Mouse (Mus musculus): ENCODE results near the gene Arpc5l. TPM values are rescaled to one million over a fixed set of nuclear protein-coding genes. Genes with fewer than 3 reads are reported as not detected.
"Not testable (repeated sequence)": the region's sequence is repeated elsewhere in the genome, so short reads cannot be mapped to it uniquely, and the experiment has no call there.

Arpc5l gene
- total RNA-seq, 1 experiment from 2014 or later, result 126 TPM

DNA sequence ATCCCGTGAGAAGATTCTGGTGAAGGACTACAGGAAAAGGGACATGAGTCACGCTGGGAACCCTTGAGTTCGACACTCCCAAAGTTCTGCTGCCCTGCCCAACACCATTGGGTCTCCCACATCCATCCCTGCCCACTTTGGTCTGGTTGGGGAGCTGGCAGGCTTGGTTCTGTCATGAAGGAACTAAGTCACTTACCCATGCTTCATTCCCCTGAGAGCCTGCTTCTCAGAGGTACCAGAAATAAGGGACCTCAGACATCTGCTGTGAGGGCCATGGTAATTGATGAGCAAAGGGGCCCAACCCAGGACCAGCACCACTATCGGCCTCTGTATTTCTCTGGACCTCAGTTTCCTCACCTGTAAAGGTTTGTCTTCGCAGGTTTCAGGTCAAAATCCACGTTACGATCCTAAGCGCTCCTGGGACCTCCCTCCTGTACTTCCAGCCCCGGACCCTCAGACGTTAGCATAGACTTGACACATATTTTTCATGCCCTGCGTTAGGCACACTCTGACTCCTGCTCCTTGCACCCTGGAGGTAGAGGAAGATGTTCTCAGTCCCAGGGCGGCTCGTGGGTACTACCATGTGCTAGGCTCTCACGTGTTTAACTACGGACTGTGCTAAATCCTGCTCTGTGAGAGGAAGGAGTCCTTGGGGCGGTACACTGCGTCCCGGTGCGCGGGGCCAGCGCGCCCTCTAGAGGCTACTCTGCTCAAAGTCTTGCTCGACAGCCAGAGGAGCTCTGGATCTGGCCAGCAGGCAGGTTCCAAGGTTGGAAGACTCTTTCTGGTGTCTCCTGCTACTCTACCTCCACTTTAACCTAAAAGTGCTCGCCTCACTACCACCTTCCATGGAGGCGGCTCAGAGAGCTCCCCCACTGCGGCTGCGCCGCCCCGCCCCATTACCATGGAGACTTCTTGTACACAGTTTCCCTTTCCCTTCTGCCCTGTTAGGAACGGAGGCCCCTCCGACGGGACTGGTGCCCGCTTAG lies 7.5 kb upstream of the Arpc5l start, which contains the start of gene Wdr38:
TSS of gene Wdr38 (plus strand) at position 91 of the 989 bp plus-strand sequence.
- peak; percentile 84 for ATAC-seq (ENCODE audit: extremely low read depth, insufficient number of reproducible peaks, low FRiP score, poor library complexity, severe bottlenecking)

DNA sequence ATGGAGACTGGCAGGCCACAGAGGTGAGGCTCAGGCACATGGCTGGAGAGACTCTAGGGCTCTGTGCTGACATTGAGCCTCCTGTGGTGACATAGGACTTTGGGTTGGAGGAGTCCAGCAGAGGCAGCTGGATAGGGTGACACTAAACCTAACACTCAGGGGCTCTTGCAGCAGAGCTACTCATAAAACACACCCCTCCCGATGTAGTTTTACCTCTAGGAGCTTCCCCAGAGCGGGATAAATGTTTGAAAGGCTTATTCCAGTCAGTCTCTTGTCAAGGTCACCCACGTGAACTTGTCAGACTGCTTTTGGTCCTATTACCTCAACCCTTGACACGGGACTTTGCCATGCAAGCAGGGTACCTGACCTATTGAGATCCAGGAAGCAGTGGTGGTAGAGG lies 5.8 kb upstream of the Arpc5l start:
- no peak for ATAC-seq (ENCODE audit: extremely low read depth, insufficient number of reproducible peaks, low FRiP score, poor library complexity, severe bottlenecking)

DNA sequence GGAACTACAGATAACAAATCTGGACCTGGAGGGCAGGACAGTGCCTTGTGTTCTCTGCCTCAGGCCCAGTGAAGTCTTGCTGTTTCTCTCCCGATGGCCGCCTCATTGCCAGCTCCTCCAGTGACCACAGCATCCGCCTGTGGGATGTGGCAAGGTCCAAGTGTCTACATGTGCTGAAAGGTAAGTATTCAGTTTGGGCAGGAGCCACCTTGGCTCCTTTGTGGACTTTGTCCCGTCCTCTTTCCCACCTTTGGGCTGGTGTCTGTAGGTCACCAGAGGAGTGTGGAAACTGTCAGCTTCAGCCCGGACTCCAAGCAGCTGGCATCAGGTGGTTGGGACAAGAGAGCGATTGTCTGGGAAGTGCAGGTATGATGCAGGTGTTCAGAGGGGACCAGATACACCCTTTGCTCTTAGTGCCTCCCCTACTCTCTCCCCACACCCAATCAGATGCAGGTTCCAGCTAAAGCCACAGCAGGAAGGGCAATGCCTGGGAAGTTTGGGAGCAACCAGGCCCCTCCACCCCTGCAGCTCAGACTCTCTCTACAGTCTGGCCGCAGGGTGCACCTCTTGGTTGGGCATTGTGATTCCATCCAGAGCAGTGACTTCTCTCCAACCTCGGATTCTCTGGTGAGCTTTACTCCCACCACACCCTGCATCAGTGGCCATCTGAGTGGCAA lies 5.1 kb upstream of the Arpc5l start:
- no peak for ATAC-seq (ENCODE audit: extremely low read depth, insufficient number of reproducible peaks, low FRiP score, poor library complexity, severe bottlenecking)

DNA sequence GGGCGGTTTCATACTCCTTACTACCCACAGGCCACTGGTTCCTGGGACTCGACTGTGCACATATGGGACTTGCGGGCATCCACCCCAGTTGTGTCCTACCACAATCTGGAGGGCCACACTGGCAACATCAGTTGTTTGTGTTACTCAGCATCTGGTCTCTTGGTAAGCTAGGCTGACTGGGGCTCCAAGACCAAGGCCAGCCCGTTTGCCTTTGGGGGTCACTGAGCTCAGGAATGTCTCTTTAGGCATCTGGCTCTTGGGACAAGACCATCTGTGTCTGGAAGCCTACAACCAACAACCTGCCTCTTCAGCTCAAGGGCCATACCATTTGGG lies 4.6 kb upstream of the Arpc5l start:
- ATAC-seq (ENCODE audit: extremely low read depth, insufficient number of reproducible peaks, low FRiP score, poor library complexity, severe bottlenecking), result no peak

DNA sequence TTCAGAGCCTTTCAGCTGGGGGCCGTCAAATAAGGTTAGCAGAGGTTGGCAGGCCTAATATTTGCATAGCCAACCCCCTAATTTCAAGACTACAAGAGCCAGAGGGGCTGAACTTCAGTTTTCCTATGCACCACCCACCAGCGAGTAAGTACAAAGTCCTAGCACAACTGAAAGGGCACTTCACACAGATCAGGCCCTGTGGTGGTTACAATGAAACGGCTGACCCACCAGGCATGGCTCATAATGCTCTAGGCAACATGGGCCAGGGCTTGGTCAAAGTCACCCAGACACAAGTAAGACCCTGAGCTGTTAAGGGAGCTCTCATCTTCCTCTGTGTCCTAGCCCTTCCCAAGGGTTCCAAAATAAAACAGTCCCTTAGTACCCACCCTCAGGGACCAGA lies 3.3 kb upstream of the Arpc5l start:
- ATAC-seq (ENCODE audit: extremely low read depth, insufficient number of reproducible peaks, low FRiP score, poor library complexity, severe bottlenecking), result no peak

DNA sequence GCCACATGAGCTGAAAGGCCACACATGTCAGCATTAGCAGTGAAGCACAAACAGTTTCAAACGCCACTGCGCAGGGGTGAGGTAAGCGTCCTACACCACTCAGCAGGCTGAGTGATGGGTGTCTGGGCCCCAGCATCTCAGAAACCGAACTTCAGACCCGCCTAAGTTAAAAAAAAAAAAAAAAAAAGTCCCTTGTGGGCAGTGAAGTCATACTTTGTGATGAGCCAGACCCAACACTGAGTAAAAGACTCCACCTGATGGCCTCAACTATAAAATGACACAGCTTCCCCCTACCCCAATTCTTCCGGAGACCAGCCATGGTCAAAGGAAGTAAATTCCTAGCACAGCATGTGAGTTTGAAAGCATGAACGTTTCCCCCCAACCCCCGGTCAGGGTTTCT lies 2.0 kb upstream of the Arpc5l start:
- ATAC-seq (ENCODE audit: extremely low read depth, insufficient number of reproducible peaks, low FRiP score, poor library complexity, severe bottlenecking), result no peak

DNA sequence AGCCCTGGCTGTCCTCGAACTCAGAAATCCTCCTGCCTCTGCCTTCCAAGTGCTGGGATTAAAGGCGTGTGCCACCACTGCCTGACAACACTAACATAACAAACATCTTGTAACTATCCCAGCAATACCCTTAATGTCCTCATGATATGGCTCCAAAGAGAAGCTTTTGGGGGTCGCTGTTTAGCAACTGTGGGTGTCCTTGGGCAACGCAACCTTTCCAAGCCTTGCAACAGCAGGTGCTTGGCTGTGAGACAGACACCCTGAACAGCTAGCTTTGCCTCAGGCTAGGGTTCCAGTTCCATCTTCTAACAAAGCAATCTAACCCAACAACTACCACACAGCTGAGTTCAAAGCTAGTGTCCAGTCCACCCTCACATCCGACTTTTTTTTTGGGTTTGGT lies 1.6 kb upstream of the Arpc5l start:
- no peak for ATAC-seq (ENCODE audit: extremely low read depth, insufficient number of reproducible peaks, low FRiP score, poor library complexity, severe bottlenecking)

DNA sequence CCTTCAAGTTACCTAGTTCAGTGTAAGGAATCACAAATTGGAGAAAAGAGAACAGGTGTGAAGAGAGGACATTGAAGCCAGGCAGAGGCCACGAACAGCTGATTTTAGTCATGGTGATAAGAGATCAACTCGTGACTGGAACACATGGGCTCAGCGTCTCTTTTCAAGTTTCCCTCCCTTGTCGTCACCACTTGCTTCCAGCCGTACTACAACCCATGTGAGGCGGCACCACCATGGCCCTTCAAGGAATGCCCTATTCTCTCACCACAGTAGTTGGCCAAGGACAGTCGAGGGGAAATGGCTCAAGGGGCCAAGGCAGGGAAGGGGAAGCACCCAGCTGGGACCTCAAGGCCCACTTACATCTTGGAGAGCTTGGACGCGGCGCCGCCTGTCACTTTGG lies 776 bp upstream of the Arpc5l start:
- ATAC-seq (ENCODE audit: extremely low read depth, insufficient number of reproducible peaks, low FRiP score, poor library complexity, severe bottlenecking), result no peak

DNA sequence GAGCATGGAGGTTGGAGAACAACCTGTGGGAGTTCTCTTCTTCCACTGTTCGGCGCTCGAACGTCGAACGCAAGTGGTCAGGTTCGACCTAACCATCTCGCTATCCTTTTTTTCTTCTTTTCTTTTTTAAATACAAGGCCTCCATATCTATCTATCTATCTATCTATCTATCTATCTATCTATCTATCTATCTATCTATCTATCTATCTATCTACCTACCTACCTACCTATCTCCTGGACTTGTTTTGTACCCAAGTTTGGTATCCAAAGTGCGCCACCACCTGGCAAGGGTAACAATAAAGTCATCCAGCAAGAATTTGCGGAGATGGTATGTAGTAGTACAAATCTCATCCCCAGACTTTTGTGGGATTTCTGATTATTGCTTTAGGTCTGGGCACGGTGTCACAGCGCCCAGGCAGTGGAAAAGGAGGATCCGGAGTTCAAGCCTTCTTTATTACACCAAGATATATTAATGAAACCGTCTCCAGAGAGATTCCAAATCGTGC lies 479 bp downstream of the Arpc5l start, which contains the start of gene Rpl35:
TSS of gene Rpl35 (minus strand) at position 51 of the 506 bp plus-strand sequence.
- no peak for ATAC-seq (ENCODE audit: extremely low read depth, insufficient number of reproducible peaks, low FRiP score, poor library complexity, severe bottlenecking)

DNA sequence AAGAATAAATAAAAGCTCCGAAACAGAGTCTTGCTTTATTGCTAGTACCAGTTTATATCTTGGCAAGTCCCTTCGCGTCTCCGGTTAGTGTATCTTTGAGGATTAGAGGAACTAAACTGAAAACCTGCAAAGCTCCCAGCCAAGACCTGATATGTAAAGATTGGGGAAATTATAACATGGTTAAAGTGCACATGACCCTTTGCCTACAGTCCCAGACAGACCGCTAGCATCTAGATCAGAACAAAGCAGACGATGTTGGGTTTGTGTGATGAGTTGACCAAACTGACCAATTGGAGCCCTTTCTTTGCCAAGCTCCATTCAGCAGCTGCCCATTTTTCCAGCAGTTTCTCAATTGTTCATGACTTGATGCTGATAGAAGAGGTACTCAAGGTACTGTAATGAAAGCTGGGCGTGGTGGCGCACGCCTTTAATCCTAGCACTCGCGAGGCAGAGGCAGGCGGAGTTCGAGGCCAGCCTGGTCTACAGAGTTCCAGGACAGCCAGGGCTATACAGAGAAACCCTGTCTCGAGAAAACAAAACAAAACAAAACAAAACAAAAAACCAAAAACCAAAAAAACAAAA lies 1.1 kb downstream of the Arpc5l start:
- ATAC-seq (ENCODE audit: extremely low read depth, insufficient number of reproducible peaks, low FRiP score, poor library complexity, severe bottlenecking), result no peak

DNA sequence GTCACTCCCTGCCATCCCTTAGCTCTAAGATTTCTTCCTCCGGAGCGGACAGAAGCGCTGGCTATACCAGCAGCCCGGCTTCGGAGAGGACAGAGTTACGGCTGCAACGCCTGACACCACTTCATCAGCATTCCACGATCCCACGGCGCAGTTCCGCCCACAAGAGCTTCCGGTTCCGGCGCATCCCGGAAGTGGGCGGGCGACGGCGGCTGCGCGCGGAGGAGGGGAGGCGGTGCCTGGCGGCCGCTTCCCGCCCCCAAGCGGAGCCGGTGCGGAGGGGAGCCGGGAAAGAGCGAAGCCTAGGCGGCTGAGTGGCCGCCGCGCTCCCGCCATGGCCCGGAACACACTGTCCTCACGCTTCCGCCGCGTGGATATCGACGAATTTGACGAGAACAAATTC lies 2.7 kb downstream of the Arpc5l start:
- peak; percentile 53 for ATAC-seq (ENCODE audit: extremely low read depth, insufficient number of reproducible peaks, low FRiP score, poor library complexity, severe bottlenecking)

DNA sequence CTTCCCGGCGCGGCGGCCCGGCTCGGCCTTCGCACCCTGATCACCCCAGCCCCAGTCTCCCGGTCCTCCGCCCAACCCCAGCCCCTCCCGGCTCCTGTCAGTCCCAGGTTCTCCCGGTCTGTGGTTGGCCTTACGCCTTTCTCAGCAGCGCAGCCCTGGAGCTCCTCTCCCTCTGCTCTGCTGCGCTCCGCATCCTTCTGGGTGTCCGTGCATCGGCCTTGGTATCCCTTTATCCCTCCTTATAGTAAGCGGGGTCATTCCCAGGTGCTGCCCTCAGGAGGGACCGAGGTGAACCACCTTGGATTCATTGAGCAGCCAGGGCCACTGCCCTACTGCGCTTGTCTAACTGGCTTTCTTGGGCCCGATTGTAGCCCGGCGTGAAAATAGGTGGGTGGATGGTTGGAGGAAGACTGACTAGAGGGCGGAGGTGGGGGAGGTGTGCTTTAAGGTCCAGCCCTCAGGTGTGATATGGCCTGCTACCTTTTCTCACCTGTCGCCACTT lies 3.3 kb downstream of the Arpc5l start:
- no peak for ATAC-seq (ENCODE audit: extremely low read depth, insufficient number of reproducible peaks, low FRiP score, poor library complexity, severe bottlenecking)

DNA sequence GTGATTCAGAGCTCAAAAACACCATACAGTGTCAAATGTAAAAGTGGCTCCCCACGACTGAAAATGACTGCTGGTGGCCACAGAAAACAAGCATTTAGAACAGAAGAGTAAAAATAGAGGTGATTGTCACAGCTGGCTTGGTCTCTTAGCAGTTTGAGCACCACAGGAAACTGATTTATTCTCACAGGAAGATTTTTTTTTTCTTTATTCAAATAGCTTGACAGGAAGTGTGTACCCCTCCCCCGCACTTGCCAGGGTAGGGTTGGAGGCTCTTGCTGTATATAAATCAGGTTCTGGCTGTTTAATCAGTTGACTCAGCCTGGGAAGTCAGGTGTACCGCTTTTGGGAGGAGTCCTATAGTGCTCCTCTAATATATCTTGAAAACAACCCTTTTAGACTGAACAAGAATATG lies 3.8 kb downstream of the Arpc5l start:
- peak; percentile 43 for ATAC-seq (ENCODE audit: extremely low read depth, insufficient number of reproducible peaks, low FRiP score, poor library complexity, severe bottlenecking)

DNA sequence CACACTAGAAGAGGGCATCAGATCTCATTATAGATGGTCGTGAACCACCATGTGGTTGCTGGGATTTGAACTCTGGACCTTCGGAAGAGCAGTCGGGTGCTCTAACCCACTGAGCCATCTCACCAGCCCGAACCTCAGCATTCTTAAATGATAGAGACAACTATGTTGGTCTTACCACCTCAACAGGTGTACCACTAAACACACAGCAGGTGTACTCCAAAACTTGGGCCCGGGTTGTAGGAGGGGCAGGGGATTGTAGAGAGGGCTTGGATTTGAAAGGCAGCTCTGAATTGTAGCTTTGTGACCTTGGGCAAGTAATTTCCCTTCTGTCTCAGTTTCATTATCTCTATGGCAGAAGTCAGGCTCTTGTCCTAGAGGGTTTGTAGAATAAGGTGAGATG lies 5.0 kb downstream of the Arpc5l start:
- not testable (repeated sequence) for ATAC-seq (ENCODE audit: extremely low read depth, insufficient number of reproducible peaks, low FRiP score, poor library complexity, severe bottlenecking)

DNA sequence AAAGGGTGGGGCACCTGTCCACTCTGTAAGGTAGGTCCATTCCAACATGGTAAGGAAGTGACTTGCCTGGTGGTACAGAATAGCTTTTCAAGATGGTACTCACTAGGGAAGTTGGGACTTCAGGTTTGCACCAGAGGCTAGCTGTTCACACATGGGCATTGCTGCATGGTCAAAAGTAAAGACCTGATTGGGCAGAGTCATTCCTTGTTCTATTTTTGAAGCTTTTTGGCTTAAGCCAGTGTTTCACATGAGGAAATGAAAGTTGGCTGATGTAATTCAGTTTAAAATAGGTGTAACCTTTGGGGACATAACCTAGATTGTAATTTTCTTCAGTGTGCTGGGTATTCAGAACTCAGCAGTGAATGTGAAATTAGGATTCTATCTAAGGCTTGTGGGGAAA lies 6.1 kb downstream of the Arpc5l start:
- peak; percentile 34; the same call in 1 of the 2 replicates for ATAC-seq (ENCODE audit: extremely low read depth, insufficient number of reproducible peaks, low FRiP score, poor library complexity, severe bottlenecking)

DNA sequence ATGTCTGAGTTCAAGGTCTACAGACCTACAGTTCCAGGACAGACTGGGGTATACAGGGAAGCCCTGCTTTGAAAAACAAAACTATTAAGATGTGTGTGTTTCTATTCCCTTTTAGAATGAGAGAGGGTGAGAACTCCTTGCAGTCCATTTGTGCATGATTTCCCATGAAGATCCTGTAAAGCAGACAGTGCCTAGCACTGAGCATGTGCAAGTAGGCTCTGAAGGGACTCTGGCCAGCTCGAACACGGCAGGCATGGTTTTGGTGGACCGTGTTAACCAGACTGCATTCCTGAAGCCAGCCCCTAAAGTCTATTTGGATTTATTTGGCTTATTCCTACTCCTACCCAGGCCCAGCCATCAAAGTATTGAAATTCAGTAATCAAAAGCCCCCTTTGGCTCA lies 6.8 kb downstream of the Arpc5l start:
- ATAC-seq (ENCODE audit: extremely low read depth, insufficient number of reproducible peaks, low FRiP score, poor library complexity, severe bottlenecking), result no peak

DNA sequence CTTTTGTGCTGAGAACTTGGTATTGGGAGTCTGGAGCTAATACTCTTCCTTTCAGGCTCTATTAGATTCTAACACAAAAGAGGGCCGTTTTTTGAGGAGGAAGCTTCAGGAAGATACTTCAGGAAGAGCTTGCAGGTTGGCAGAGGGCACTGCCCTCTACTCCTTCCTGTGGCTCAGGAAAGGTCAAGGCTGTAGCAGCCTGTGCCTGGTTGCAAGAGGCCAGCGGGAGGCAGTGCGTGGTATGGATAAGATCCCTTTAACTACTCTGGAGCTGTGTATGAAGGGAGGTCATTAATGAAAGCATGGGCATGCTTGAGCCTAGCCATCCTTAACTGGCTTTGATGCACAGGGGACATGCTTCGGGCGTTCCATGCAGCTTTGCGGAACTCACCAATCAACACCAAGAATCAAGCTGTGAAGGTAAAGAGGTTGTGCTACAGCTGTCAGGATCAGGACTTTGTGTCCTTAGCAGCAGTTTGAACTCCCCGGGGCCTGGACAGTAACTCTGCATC lies 7.7 kb downstream of the Arpc5l start:
- no peak for ATAC-seq (ENCODE audit: extremely low read depth, insufficient number of reproducible peaks, low FRiP score, poor library complexity, severe bottlenecking)

DNA sequence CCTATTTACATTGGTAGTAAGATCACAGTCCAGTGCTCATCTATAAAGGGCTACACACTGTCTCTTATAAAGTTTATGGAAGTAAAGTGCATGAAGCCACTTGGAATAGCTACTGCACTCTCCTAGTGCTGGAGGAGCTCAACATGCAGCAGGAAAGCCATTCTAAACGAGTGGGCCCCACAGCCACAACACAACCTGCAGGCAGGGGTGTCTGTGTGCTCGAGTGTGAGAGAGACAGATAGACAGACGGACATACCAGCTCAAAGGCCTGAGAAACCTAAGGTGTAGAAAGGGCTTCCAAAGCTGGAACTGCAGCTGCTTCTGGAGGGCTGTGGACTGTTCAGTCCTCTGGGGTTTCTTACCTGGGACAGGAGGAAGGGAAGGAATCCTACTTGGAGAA lies 11.4 kb downstream of the Arpc5l start:
- ATAC-seq (ENCODE audit: extremely low read depth, insufficient number of reproducible peaks, low FRiP score, poor library complexity, severe bottlenecking), result no peak

DNA sequence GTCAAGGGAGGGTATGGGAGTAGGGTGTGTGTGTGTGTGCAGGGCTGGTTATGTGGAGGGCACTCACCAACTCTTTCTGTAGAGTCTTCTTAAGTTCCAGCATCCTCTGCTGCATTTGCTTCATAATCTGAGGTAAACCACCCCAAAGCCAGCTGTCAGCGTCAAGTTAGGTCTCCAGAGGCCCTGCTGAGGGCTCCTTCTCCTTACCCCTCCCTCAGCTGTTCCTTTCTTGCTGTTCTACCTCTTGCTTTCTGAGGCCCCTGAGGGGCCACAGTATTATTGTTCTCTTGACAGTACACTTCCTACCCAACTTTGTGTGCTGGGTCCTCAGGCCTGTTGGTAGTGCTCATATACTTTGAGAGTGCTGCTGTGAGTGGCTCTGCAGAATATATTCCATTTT lies 14.9 kb downstream of the Arpc5l start:
- ATAC-seq (ENCODE audit: extremely low read depth, insufficient number of reproducible peaks, low FRiP score, poor library complexity, severe bottlenecking), result no peak

All from neutrophil, adult 5-6 weeks (primary cell).